Mouse (Mus musculus) layer of hippocampus, postnatal 14 days (tissue): Measurements from ENCODE around the gene Adcyap1r1. TPM values are rescaled to one million over a fixed set of nuclear protein-coding genes. Genes with fewer than 3 reads are reported as not detected.

ENCODE experiments used
- microRNA-seq, 2 experiments: library from miRNA; unstranded; fragments of <30 nt; microRNA quantifications; one replicate each; pipeline ENCODE4 v1.2.0; 2021
- total RNA-seq, 2 experiments: library from RNA; stranded (reverse); gene quantifications; 2 replicates each; pipeline ENCODE4 v1.2.3; 2021

Adcyap1r1 gene
- total RNA-seq, 2 experiments from 2014 or later: 134 TPM

Small RNA genes within 50 kb of the gene (microRNA-seq; reads per million reads assigned to microRNA genes)
- gene Gm44352: 0 reads per million in 2 experiments

Other genes with a start within 250 kb of the Adcyap1r1 start
- gene Mindy4, start 248.6 kb upstream of the Adcyap1r1 start, total RNA-seq: 10 to 100 TPM in 1 of 2 experiments, 1 to 10 TPM in 1; 10.0 to 11.9 TPM
- 10 to 100 TPM in 1 of 2 experiments, 1 to 10 TPM in 1; 1.5 to 16.2 TPM for gene Aqp1, start 115.5 kb upstream of the Adcyap1r1 start, total RNA-seq
- not detected for gene Ghrhr, start 75.7 kb upstream of the Adcyap1r1 start, total RNA-seq
- gene Neurod6, start 229.3 kb downstream of the Adcyap1r1 start, total RNA-seq: 100 to 1,000 TPM; 213 to 233 TPM